Mouse (Mus musculus): Measurements from ENCODE around the gene Ptprn2.

The Ptprn2 gene

GRCm38 (mm10) chr12:116892584-116892983 lies 407.1 kb downstream of the Ptprn2 start:
- DNase-seq (ENCODE audit: low spot score in 2 of 2), result no peak

- no peak for DNase-seq (ENCODE audit: low spot score in 2 of 2)
These were observed 411.1 kb downstream of the Ptprn2 start for GRCm38 (mm10) chr12:116896651-116897050.

GRCm38 (mm10) chr12:116901773-116902172 lies 416.3 kb downstream of the Ptprn2 start:
- DNase-seq (ENCODE audit: low spot score in 2 of 2), result no peak

- DNase-seq (ENCODE audit: low spot score in 2 of 2), result no peak
These were observed 421.9 kb downstream of the Ptprn2 start for GRCm38 (mm10) chr12:116907424-116907823.

- no peak for DNase-seq (ENCODE audit: low spot score in 2 of 2)
These were observed 423.1 kb downstream of the Ptprn2 start for GRCm38 (mm10) chr12:116908668-116909067.

- no peak for DNase-seq (ENCODE audit: low spot score in 2 of 2)
These were observed 431.3 kb downstream of the Ptprn2 start for GRCm38 (mm10) chr12:116916776-116917175.

- no peak for DNase-seq (ENCODE audit: low spot score in 2 of 2)
These were observed 433.7 kb downstream of the Ptprn2 start for GRCm38 (mm10) chr12:116919185-116919584.

GRCm38 (mm10) chr12:116919691-116920526 lies 434.4 kb downstream of the Ptprn2 start:
- DNase-seq (ENCODE audit: low spot score in 2 of 2), result no peak

GRCm38 (mm10) chr12:116927115-116927514 lies 441.6 kb downstream of the Ptprn2 start:
- DNase-seq (ENCODE audit: low spot score in 2 of 2), result no peak

- DNase-seq (ENCODE audit: low spot score in 2 of 2), result no peak
These were observed 442.0 kb downstream of the Ptprn2 start for GRCm38 (mm10) chr12:116927516-116927915.

- DNase-seq (ENCODE audit: low spot score in 2 of 2), result no peak
These were observed 452.8 kb downstream of the Ptprn2 start for GRCm38 (mm10) chr12:116938158-116938854.

GRCm38 (mm10) chr12:116943883-116944282 lies 458.4 kb downstream of the Ptprn2 start:
- no peak for DNase-seq (ENCODE audit: low spot score in 2 of 2)

- no peak for DNase-seq (ENCODE audit: low spot score in 2 of 2)
These were observed 462.8 kb downstream of the Ptprn2 start for GRCm38 (mm10) chr12:116948151-116948928.

GRCm38 (mm10) chr12:116949726-116950125 lies 464.2 kb downstream of the Ptprn2 start:
- no peak for DNase-seq (ENCODE audit: low spot score in 2 of 2)

GRCm38 (mm10) chr12:116952452-116953205 lies 467.1 kb downstream of the Ptprn2 start:
- no peak for DNase-seq (ENCODE audit: low spot score in 2 of 2)

GRCm38 (mm10) chr12:116959164-116959563 lies 473.6 kb downstream of the Ptprn2 start:
- no peak for DNase-seq (ENCODE audit: low spot score in 2 of 2)

GRCm38 (mm10) chr12:116963906-116964305 lies 478.4 kb downstream of the Ptprn2 start:
- DNase-seq (ENCODE audit: low spot score in 2 of 2), result no peak

GRCm38 (mm10) chr12:116968215-116968939 lies 482.9 kb downstream of the Ptprn2 start:
- no peak for DNase-seq (ENCODE audit: low spot score in 2 of 2)

GRCm38 (mm10) chr12:116975547-116975946 lies 490.0 kb downstream of the Ptprn2 start:
- no peak for DNase-seq (ENCODE audit: low spot score in 2 of 2)

GRCm38 (mm10) chr12:116976981-116977380 lies 491.5 kb downstream of the Ptprn2 start:
- DNase-seq (ENCODE audit: low spot score in 2 of 2), result no peak

- DNase-seq (ENCODE audit: low spot score in 2 of 2), result no peak
These were observed 492.7 kb downstream of the Ptprn2 start for GRCm38 (mm10) chr12:116978201-116978600.

All from thymus, postnatal 10 days (tissue).